Mouse (Mus musculus) bone marrow macrophage, adult 2 months (primary cell): ENCODE results near the gene Igsf3.

Experiments used
- CTCF ChIP-seq: IDR thresholded peaks from 2 replicates; pipeline ENCODE4 v1.5.1; 2012; ENCODE audit warnings: low read depth, mild to moderate bottlenecking, low read length, moderate library complexity
- POLR2A ChIP-seq: IDR thresholded peaks from 2 replicates; pipeline ENCODE4 v1.6.1; 2012; ENCODE audit warnings: mild to moderate bottlenecking, low read depth, low read length, borderline replicate concordance

DNA sequence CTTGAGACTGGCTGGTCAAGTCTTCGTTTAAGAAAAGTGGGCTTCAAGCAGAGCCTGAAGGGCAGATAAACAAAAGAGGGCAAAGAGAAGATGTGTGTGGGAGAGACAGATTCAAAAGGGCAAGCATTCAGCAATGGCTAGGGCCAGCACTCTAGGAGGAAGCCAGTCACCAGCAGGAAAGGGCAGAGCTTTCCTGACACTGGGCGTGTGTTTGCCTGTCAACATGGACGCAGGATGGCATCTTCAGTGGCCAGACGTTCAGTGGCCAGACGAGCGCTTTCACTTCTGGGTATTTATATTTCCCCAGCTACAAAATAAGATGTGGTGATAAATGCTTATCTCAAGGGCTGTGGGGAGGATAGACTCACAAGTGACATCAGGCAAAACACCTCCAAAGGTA is 123.0 kb downstream of the Igsf3 start:
- TF ChIP-seq CTCF, result no peak
- TF ChIP-seq POLR2A, result no peak
